Mouse (Mus musculus) ES-E14 (cell line): ENCODE measurements at regions not wholly inside any gene's neighbourhood (a gene's known extent, or its start where the extent isn't known, plus 50 kb on each side); places are given as distances from the start of the nearest gene placed in this dataset.

ENCODE experiments used
- DNase-seq: peaks from one replicate; pipeline ENCODE4 v3.0.0-alpha.2; 2013; ENCODE audit warnings: low read depth, low spot score
- H3K27ac ChIP-seq: 2 replicates; pipeline ENCODE4 v1.5.1; 2012; ENCODE audit warnings: low read depth, mild to moderate bottlenecking, low read length, moderate library complexity, mixed read lengths; ENCODE audit not compliant: poor library complexity, insufficient read depth, severe bottlenecking
- H3K36me3 ChIP-seq: 2 replicates; pipeline ENCODE4 v1.6.1; 2012; ENCODE audit warnings: mild to moderate bottlenecking, low read length, moderate library complexity, mixed read lengths; ENCODE audit not compliant: control insufficient read depth, poor library complexity, insufficient read depth, severe bottlenecking
- H3K4me1 ChIP-seq, 2 experiments: fragments of 150-350 bp in 1 of 2; sonication (generic) in 1 of 2; 2 replicates each; pipeline ENCODE4 v1.6.1; 2012; ENCODE audit warnings: low read length in 2 of 2, mild to moderate bottlenecking in 1 of 2, mixed read lengths in 1 of 2; ENCODE audit not compliant: control insufficient read depth in 2 of 2, insufficient read depth in 2 of 2, poor library complexity in 1 of 2
- H3K4me3 ChIP-seq, 2 experiments: fragments of 150-350 bp in 1 of 2; sonication (generic) in 1 of 2; 2 replicates each; pipeline ENCODE4 v1.5.1; 2012; ENCODE audit warnings: low read length in 2 of 2, low read depth in 1 of 2, mild to moderate bottlenecking in 1 of 2, mixed read lengths in 1 of 2; ENCODE audit not compliant: insufficient read depth in 1 of 2, poor library complexity in 1 of 2, severe bottlenecking in 1 of 2
- H3K9ac ChIP-seq: 2 replicates; pipeline ENCODE4 v1.6.1; 2012; ENCODE audit warnings: low read depth, mild to moderate bottlenecking, low read length, mixed read lengths; ENCODE audit not compliant: poor library complexity, insufficient read depth, severe bottlenecking
- H3K9me3 ChIP-seq: fragments of 150-350 bp; sonication (generic); 2 replicates; pipeline ENCODE4 v1.6.1; 2012; ENCODE audit warnings: low read depth, mild to moderate bottlenecking, low read length; ENCODE audit not compliant: control insufficient read depth, insufficient read depth
- CHD2 ChIP-seq: IDR thresholded peaks from 2 replicates; pipeline ENCODE4 v1.6.1; 2014; ENCODE audit warnings: mild to moderate bottlenecking, low read depth, low read length, inconsistent platforms
- HCFC1 ChIP-seq: IDR thresholded peaks from 2 replicates; pipeline ENCODE4 v1.6.1; 2012; ENCODE audit warnings: low read length, inconsistent platforms, borderline replicate concordance; ENCODE audit not compliant: insufficient read depth
- MAFK ChIP-seq: IDR thresholded peaks from 2 replicates; pipeline ENCODE4 v1.6.1; 2014; ENCODE audit warnings: mild to moderate bottlenecking, low read depth, low read length, inconsistent platforms; ENCODE audit not compliant: insufficient read depth
- ZC3H11A ChIP-seq: IDR thresholded peaks from 2 replicates; pipeline ENCODE4 v1.6.1; 2012; ENCODE audit warnings: low read depth, mild to moderate bottlenecking, inconsistent platforms, low read length, borderline replicate concordance
- ZNF384 ChIP-seq: IDR thresholded peaks from 2 replicates; pipeline ENCODE4 v1.6.1; 2012; ENCODE audit warnings: low read depth, low read length, inconsistent platforms
- in situ Hi-C, 2 experiments: fragments of 600-800 bp; cut with MboI; formaldehyde crosslinking; loops; one replicate each; pipeline ENCODE4 v1.15.1; 2025; ENCODE audit warnings: low sequenced_read_pairs in 2 of 2, inconsistent platforms in 1 of 2; ENCODE audit not compliant: unreplicated experiment in 2 of 2

DNA sequence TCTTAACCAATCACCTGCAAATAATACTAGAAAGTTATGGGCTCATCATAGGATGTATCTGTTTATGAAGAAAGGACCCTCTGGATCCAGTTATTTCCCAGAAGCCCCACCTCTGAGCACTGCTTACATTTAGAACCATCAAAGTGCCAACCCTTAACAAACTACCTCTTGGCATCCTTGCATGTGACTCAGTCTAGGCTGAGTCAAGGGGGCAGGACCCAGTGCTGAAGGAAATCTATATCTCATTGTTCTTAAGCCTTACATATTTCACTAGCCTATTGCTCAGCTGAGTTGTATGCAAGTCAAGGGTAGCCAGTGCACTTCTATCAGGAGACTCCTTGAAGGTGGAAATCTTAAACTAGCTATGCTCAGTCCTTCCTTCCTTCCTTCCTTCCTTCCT is 151.6 kb upstream of the Jun start:
- in situ Hi-C loops, result no loop called here
- Histone ChIP-seq H3K4me1 (no peaks in the 10 kb centered on the region), H3K27ac (no peak overlapping the region), H3K9ac (no peak overlapping the region), H3K36me3 (no peaks in the 10 kb centered on the region), H3K9me3 (no peaks in the 10 kb centered on the region), H3K4me3 (no peak overlapping the region)
- TF ChIP-seq CHD2 (no peak), MAFK (no peak), ZC3H11A (no peak), HCFC1 (no peak), ZNF384 (no peak)
- no peak for DNase-seq

DNA sequence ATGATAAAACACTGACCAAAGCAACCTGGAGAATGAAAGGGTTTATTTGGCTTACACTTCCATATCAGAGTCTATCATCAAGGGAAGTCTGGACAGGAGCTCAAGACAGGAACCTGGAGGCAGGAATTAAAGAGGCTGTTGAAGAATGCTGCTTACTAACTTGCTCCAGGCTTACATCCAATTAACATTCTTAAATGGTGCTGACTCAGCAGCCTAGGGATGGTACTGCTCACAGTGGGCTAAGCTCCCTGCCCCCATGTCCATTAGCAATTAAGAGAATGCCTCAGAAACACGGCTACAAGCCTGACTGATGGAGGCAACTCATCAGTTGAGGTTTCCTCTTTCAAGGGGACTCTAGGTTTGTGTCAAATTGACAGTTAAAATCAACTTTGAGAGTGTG is 153.3 kb upstream of the Jun start:
- no peak for DNase-seq
- Histone ChIP-seq H3K4me3 (no peak overlapping the region), H3K27ac (no peak overlapping the region), H3K9ac (no peak overlapping the region), H3K36me3 (no peaks in the 10 kb centered on the region), H3K9me3 (no peaks in the 10 kb centered on the region), H3K4me1 (no peaks in the 10 kb centered on the region)
- in situ Hi-C loops, result no loop called here
- TF ChIP-seq CHD2 (no peak), ZC3H11A (no peak), ZNF384 (no peak), HCFC1 (no peak), MAFK (peak; percentile 82)

DNA sequence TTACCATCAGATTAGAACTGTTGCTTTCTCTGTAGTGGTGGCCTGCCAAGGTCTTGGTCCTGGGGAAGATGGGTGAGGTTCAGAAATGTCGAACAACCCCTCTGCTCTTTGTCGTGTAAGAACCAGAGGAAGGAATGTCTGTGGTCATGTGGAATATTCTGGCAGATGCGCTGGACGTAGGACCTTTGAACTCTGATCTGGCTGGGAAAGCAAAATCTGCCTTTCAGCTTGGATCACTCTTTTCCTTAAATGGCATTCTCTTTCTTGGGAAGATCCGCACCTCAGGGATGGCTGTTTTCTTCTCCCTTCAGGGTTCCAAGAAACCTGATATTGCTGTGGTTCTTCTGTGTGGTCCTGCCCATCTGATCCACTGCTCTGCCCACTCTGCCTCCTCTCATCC is 155.8 kb upstream of the Jun start:
- in situ Hi-C loops, result no loop called here
- H3K4me3 ChIP-seq, result no peak overlapping the region
- H3K9me3 ChIP-seq, result no peaks in the 10 kb centered on the region
- H3K36me3 ChIP-seq, result no peaks in the 10 kb centered on the region
- no peak for DNase-seq
- TF ChIP-seq HCFC1 (no peak), CHD2 (no peak), ZNF384 (no peak), ZC3H11A (no peak), MAFK (no peak)
- H3K9ac ChIP-seq, result no peak overlapping the region
- no peaks in the 10 kb centered on the region for H3K4me1 ChIP-seq
- H3K27ac ChIP-seq, result no peak overlapping the region

DNA sequence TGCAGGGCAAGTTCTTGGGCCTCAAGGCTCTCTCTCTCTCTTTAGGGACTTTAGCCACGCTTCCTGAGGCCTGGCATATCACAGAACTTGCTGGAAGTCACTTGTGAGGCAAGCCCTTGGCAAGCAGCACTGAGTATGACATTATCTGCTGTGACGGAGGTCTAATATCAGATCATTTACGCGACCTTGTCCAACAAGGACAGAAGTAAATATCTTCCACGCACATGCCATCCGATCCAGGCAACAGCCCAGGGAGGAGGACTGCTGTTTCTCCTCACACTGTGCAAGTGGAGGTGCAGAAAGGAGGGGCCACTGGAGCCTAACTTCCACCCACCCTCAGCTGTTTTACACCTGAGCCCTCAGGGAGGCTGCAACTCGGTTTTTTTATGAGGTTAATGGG is 156.8 kb upstream of the Jun start:
- in situ Hi-C loops, result no loop called here
- Histone ChIP-seq H3K27ac (no peak overlapping the region), H3K9ac (no peak overlapping the region), H3K4me3 (no peak overlapping the region), H3K9me3 (no peaks in the 10 kb centered on the region), H3K36me3 (no peaks in the 10 kb centered on the region), H3K4me1 (no peaks in the 10 kb centered on the region; a peak in 1 of 4 replicates)
- no peak for DNase-seq
- TF ChIP-seq CHD2 (no peak), HCFC1 (no peak), ZNF384 (no peak), MAFK (no peak), ZC3H11A (no peak)

DNA sequence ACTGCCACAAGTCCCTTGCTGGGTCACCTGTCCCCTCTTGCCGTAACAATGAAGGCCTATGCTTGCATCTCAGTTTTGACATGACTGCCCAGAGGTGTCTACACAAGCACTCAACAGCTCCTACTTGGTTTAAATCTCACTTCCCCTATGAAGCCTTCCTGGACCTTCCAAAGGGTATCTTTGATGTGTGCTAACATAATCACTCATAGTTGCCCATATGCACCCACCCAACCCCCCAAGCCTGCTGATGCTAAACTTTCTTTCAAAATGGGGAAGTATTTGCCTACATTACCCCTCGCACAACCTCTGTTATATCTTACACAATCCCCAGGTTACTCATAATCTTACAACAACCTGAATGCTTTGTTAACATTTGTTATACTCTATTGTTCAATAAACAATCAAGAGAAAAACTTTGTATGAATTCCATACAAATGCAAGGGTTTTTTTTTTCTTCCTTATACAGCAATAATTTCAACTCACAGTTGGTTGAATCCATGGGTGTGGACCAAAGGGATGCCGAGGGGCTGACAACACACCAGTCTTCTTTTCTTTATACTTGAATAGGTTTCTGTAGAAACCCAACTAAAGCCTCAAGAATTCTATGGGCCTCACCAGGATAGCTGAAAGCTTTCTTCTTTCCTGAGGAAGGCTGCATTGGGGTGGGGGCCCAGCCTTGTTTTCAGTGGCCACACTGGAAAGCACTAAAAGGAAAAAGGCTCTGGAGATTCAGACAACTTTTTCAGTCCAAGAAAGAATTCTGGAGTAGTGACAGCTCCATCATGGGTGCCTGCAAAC is 157.5 kb upstream of the Jun start:
- Histone ChIP-seq H3K27ac (no peak overlapping the region), H3K9ac (no peak overlapping the region), H3K9me3 (no peaks in the 10 kb centered on the region), H3K4me3 (no peak overlapping the region), H3K36me3 (no peaks in the 10 kb centered on the region), H3K4me1 (no peaks in the 10 kb centered on the region; a peak in 1 of 4 replicates)
- DNase-seq, result no peak
- in situ Hi-C loops, result no loop called here
- no peak for TF ChIP-seq HCFC1
- no peak for TF ChIP-seq ZNF384
- TF ChIP-seq ZC3H11A, result no peak
- no peak for TF ChIP-seq CHD2
- no peak for TF ChIP-seq MAFK
